15 mouse cellular contexts compared by ENCODE assay signal in the genomic region with DNA sequence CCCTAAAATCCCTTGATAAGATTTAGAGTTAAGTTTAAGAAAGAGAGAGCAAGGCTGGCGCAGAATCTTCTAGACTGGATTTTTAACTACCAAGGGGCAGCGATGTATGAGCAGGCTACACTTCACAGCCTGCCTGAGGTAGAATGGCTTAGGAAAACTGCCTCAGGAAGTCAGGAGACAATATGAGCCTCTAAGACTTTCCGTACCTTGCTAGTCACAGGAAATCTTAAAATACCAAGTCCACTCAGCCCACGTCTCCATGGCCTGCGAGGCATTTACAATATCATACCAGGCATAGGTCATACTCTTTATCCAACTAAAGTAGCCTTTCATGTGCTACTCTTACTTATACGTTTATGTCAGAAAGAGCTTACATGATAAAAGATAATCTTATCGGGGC. TPM values are rescaled to one million over a fixed set of nuclear protein-coding genes. Genes with fewer than 3 reads are reported as not detected.
DNase-seq lines count a peak whose midpoint lies in the region; ATAC-seq lines count a peak whose summit lies in the region.
"Had no signal": no experiment of that assay in that cellular context is flagged by ENCODE, and none has a peak within 500 bp of the region (broad histone marks: within the 10 kb centered on the region; RNA-seq: fewer than 3 reads in every experiment).

No protein-coding gene starts in this region.

- DNase-seq in intestine, embryonic 14.5 days (ENCODE audit: low spot score): no peak
- no peak for DNase-seq in lung, postnatal 4 days
- DNase-seq in kidney, postnatal 10 days: peak; percentile 13
- DNase-seq in adrenal gland, adult 8-10 months: no peak
- DNase-seq: cerebellum, adult 11 months; midbrain, embryonic 14.5 days; thymus, postnatal 36 days had no signal

- no peak overlapping the region for H3K4me2 ChIP-seq in intestine, embryonic 14.5 days (ENCODE audit: low read length)
- no peak overlapping the region for H3K4me2 ChIP-seq in intestine, embryonic 15.5 days (replicated peaks)
- no peak overlapping the region for H3K4me2 ChIP-seq in lung, embryonic 16.5 days (ENCODE audit: low read depth, low read length)
- H3K4me2 ChIP-seq in heart, embryonic 14.5 days (ENCODE audit: low read length): no peak overlapping the region
- H3K4me2 ChIP-seq: embryonic facial prominence, embryonic 12.5 days; forebrain, embryonic 15.5 days; hindbrain, embryonic 14.5 days; liver, embryonic 15.5 days had no signal

- peak overlapping the region; percentile 22; the same call in 1 of the 2 replicates for H3K27ac ChIP-seq in intestine, embryonic 14.5 days (ENCODE audit: low read depth)
- H3K27ac ChIP-seq in intestine, embryonic 15.5 days: no peak overlapping the region
- peak overlapping the region; percentile 51; the same call in 1 of the 2 replicates for H3K27ac ChIP-seq in lung, embryonic 16.5 days (ENCODE audit: low read length)
- peak overlapping the region; percentile 43 to 71 for H3K27ac ChIP-seq in heart, embryonic 14.5 days (replicated peaks in 1 of 2; ENCODE audit: control insufficient read depth in 1 of 2, insufficient read depth in 1 of 2, low read depth in 2 of 2, low read length in 2 of 2)
- H3K27ac ChIP-seq: forebrain, embryonic 15.5 days; hindbrain, embryonic 14.5 days; liver, embryonic 15.5 days had no signal

- H3K9me3 ChIP-seq in intestine, embryonic 14.5 days (ENCODE audit: control insufficient read depth, low read length): no peaks in the 10 kb centered on the region
- no peaks in the 10 kb centered on the region for H3K9me3 ChIP-seq in intestine, embryonic 15.5 days
- no peaks in the 10 kb centered on the region for H3K9me3 ChIP-seq in lung, embryonic 16.5 days (ENCODE audit: control insufficient read depth, low read length)
- no peaks in the 10 kb centered on the region for H3K9me3 ChIP-seq in heart, embryonic 14.5 days (ENCODE audit: control insufficient read depth, low read length)
- H3K9me3 ChIP-seq: embryonic facial prominence, embryonic 12.5 days; forebrain, embryonic 15.5 days; liver, embryonic 15.5 days had no signal

- no peaks in the 10 kb centered on the region for H3K27me3 ChIP-seq in intestine, embryonic 14.5 days (replicated peaks; ENCODE audit: control insufficient read depth, insufficient read depth, low read length)
- no peaks in the 10 kb centered on the region for H3K27me3 ChIP-seq in intestine, embryonic 15.5 days (replicated peaks)
- H3K27me3 ChIP-seq in lung, embryonic 16.5 days (ENCODE audit: control insufficient read depth, insufficient read depth, low read depth, low read length): no peaks in the 10 kb centered on the region
- no peaks in the 10 kb centered on the region for H3K27me3 ChIP-seq in heart, embryonic 14.5 days (ENCODE audit: control insufficient read depth, insufficient read depth, low read length)
- H3K27me3 ChIP-seq: embryonic facial prominence, embryonic 12.5 days; forebrain, embryonic 15.5 days; liver, embryonic 15.5 days had no signal

- H3K9ac ChIP-seq in intestine, embryonic 14.5 days (ENCODE audit: low read length): no peak overlapping the region
- H3K9ac ChIP-seq in intestine, embryonic 15.5 days: no peak overlapping the region
- H3K9ac ChIP-seq in lung, embryonic 16.5 days (ENCODE audit: low read length): no peak overlapping the region
- H3K9ac ChIP-seq in heart, embryonic 14.5 days (ENCODE audit: low read length): 0 out of 2 replicates have a peak overlapping the region, but pooled peaks have one; percentile 40
- H3K9ac ChIP-seq: embryonic facial prominence, embryonic 12.5 days; forebrain, embryonic 15.5 days; hindbrain, embryonic 14.5 days; liver, embryonic 15.5 days had no signal

- ATAC-seq in intestine, embryonic 14.5 days (replicated peaks; ENCODE audit: low FRiP score, low TSS enrichment, low read depth): no peak
- ATAC-seq in intestine, embryonic 15.5 days: no peak
- no peak for ATAC-seq in lung, embryonic 16.5 days (ENCODE audit: low read depth)
- ATAC-seq in heart, embryonic 14.5 days (ENCODE audit: insufficient number of reproducible peaks, insufficient read depth, low FRiP score, low read depth): no peak
- no peak for ATAC-seq in monocyte, adult 5-6 weeks (replicated peaks; ENCODE audit: insufficient number of reproducible peaks, low FRiP score, low TSS enrichment, poor library complexity, severe bottlenecking)
- ATAC-seq: forebrain, embryonic 15.5 days had no signal

- 0 out of 2 replicates have a peak, but pooled peaks cover 9% of the 10 kb centered on the region for H3K4me1 ChIP-seq in intestine, embryonic 14.5 days (replicated peaks; ENCODE audit: control insufficient read depth, insufficient read depth, low read length)
- 0 out of 2 replicates have a peak, but pooled peaks cover 4% of the 10 kb centered on the region for H3K4me1 ChIP-seq in intestine, embryonic 15.5 days (replicated peaks)
- peaks cover 10% of the 10 kb centered on the region for H3K4me1 ChIP-seq in lung, embryonic 16.5 days (replicated peaks; ENCODE audit: control insufficient read depth, insufficient read depth, low read length)
- peaks cover 17 to 40% of the 10 kb centered on the region in 2 experiments for H3K4me1 ChIP-seq in heart, embryonic 14.5 days (ENCODE audit: control insufficient read depth in 2 of 2, insufficient read depth in 2 of 2, low read length in 2 of 2)
- H3K4me1 ChIP-seq: forebrain, embryonic 15.5 days had no signal

- 72% methylated on average over 7 of the region's 7 CpGs for WGBS in intestine, embryonic 14.5 days
- 64% methylated on average over 7 of the region's 7 CpGs for whole genome bisulfite sequencing in intestine, embryonic 15.5 days
- 44% methylated on average over 7 of the region's 7 CpGs for WGBS in lung, embryonic 16.5 days
- 33% methylated on average over 7 of the region's 7 CpGs for WGBS in heart, embryonic 14.5 days

- no peaks in the 10 kb centered on the region for H3K36me3 ChIP-seq in intestine, embryonic 14.5 days (ENCODE audit: control insufficient read depth, insufficient read depth, low read length)
- H3K36me3 ChIP-seq in intestine, embryonic 15.5 days: no peaks in the 10 kb centered on the region
- no peaks in the 10 kb centered on the region for H3K36me3 ChIP-seq in lung, embryonic 16.5 days (ENCODE audit: control insufficient read depth, insufficient read depth, low read length)
- no peaks in the 10 kb centered on the region for H3K36me3 ChIP-seq in heart, embryonic 14.5 days (ENCODE audit: control insufficient read depth, insufficient read depth, low read length)
- H3K36me3 ChIP-seq: embryonic facial prominence, embryonic 12.5 days; forebrain, embryonic 15.5 days; liver, embryonic 15.5 days had no signal

- H3K4me3 ChIP-seq in intestine, embryonic 14.5 days (ENCODE audit: low read depth, low read length): no peak overlapping the region
- no peak overlapping the region for H3K4me3 ChIP-seq in intestine, embryonic 15.5 days (replicated peaks)
- H3K4me3 ChIP-seq in lung, embryonic 16.5 days (ENCODE audit: low read length): no peak overlapping the region
- no peak overlapping the region for H3K4me3 ChIP-seq in heart, embryonic 14.5 days (ENCODE audit: control insufficient read depth in 1 of 2, insufficient read depth in 1 of 2, low read depth in 1 of 2, low read length in 2 of 2)
- H3K4me3 ChIP-seq: embryonic facial prominence, embryonic 12.5 days; forebrain, embryonic 15.5 days; liver, embryonic 15.5 days had no signal

RNA-seq across cellular contexts. Expression of gene S1pr1, which starts 48.0 kb away (rescaled TPM):
- polyA plus RNA-seq in intestine, embryonic 14.5 days (2014; fragmentation: Nextera tagmentation; extraction: Ambion mirVana): 11.3 and 11.9 TPM in 2 replicates
- 14.6 and 16.5 TPM in 2 replicates for polyA plus RNA-seq in intestine, embryonic 15.5 days (2015; fragmentation: Nextera tagmentation; extraction: Ambion mirVana)
- 40.3 and 41.0 TPM in 2 replicates for polyA plus RNA-seq in lung, embryonic 16.5 days (2015; fragmentation: Nextera tagmentation; extraction: Ambion mirVana)
- polyA plus RNA-seq in heart, embryonic 14.5 days (2014; fragmentation: Nextera tagmentation; extraction: Ambion mirVana): 74.7 and 79.5 TPM in 2 replicates
- 37.8 to 51.4 TPM (median 40.3 TPM) in 3 replicates for total RNA-seq in monocyte, adult 5-6 weeks (2017)
- total RNA-seq in adrenal gland, adult 8-10 months (2022): 10 to 100 TPM; 14.7 to 17.5 (median 15.3) TPM
